Mouse (Mus musculus) retina, embryonic 14.5 days (tissue): ENCODE results near the gene Riox2.
"Not testable (repeated sequence)": the region's sequence is repeated elsewhere in the genome, so short reads cannot be mapped to it uniquely, and the experiment has no call there.

Source experiments
- DNase-seq: peaks from one replicate; pipeline ENCODE4 v3.0.0-alpha.2; 2015; ENCODE audit warnings: low spot score

Riox2 gene

GRCm38 (mm10) chr16:59471637-59472278 lies at the start of gene Riox2:
Gene Riox2, plus strand, starts transcription at chr16:59471775.
- peak; percentile 82 for DNase-seq

DNA sequence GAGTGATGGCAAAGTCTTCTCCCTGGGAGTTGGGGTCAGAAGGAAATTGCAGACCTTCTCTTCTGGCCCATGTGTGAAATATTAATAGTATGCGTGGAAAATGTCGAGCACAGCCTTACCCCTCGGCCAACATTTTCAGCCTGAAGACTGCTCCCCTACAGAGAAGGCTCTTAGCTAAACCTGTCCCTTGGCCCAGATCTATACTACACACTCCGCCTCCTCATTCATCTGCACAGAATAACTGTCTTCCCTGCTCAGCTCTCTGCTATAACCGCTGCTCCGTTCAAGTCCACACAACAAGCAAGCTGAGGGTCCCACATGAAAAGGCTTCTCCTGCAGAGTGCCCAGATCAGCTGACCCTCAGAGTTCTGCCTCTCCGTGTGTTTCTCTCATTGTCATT lies 43.6 kb upstream of the Riox2 start:
- no peak for DNase-seq

DNA sequence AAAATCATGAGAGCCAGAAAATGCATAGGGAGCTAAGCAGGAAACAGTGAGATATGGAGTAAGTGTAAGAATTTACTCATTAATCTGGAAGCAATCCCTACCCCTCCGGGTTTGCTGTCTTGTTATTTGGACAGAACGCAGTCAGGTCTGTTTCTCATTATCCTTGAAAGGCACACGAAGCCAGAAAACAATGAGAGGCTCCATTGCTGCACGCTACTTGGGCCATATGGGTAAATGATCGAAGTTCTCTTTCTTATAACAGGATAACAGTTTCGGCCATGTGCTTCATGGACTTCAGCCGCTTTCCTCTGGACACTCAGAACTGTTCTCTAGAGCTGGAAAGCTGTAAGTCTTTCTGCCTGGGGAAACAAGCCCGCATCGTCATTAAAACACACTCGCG lies 38.4 kb upstream of the Riox2 start:
- no peak for DNase-seq

GRCm38 (mm10) chr16:59444880-59445559 lies 26.6 kb upstream of the Riox2 start:
- DNase-seq: no peak

DNA sequence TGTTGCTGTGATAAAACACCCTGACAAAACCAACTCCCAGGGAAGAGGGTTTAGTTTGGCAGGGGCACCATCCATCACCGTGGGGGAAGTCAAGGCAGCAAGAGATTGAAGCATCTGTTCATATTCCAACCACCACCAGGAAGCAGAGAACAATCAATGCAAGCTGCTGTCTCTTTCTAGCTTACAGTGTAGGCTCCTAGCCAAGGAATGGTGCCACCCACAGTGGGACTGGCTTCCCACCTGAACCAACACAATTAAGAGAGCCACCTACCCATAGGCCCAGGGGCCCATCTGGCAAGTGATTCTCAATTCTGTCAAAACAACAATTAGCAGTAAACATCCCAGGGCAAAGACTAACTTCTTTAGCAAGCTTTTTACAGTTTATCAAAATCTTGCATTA lies 23.4 kb upstream of the Riox2 start:
- DNase-seq: no peak

DNA sequence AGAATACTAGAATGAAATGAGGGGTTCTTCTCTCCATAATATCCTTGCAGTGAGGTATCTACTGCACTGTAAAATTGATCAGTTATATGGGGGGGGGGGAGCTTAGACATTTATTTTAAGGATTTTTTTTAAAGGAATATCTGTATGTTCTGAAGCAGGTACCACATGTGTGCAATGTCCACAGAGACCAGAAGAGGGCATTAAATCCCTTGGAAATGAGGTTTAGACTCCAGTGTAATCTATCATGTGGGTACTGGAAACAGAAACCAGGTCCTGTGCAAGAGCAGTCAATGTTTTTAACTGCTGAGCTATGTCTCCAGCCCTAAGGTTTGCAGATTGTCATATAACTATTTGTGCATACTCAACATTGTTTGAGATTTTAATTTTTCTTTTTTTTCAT lies 22.5 kb upstream of the Riox2 start:
- no peak for DNase-seq

- DNase-seq: no peak
Measured at GRCm38 (mm10) chr16:59451813-59452212, 19.8 kb upstream of the Riox2 start.

GRCm38 (mm10) chr16:59459259-59459861 lies 12.2 kb upstream of the Riox2 start:
- DNase-seq: not testable (repeated sequence)

- no peak for DNase-seq
Measured at GRCm38 (mm10) chr16:59463567-59463966, 8.0 kb upstream of the Riox2 start.

GRCm38 (mm10) chr16:59463973-59464372 lies 7.6 kb upstream of the Riox2 start:
- no peak for DNase-seq

DNA sequence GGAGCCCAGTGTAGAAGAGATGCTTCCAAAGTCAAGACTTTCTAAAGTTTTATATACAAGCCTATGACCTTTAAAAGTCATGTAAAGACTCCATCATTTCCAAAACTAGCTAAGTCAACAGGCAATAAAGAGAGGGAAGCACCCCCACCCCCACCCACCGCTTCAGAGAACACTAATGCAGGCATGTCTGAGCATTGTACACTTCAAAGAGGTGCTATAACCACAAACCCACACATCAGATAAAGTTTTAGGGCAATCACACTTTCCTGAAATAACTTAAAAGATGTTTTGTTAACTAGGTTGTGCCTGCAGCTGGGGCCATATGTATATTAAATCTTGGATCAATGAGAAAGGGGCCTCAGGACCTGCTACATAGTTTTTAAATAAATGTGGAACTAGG lies 1.7 kb upstream of the Riox2 start:
- no peak for DNase-seq

DNA sequence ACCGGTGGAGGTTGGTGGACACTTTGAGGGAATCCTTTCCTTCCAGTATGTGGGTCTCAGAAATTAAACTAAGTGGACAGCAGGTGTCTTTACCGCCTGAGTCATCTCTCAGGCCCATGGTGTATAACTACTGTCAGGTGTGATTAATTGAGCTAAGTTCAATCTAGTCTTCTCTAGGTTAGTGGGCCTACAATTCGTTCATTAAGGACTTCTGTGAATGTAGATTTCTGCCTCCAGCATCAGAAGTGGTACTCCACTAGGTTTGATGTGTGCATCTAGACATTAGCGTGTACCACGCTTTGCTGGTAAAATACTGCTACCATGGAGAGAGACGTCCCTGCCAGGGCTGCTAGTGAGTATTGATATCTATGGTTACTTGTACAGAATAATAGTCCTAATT lies 971 bp downstream of the Riox2 start:
- DNase-seq: no peak

GRCm38 (mm10) chr16:59474788-59475187 lies 3.2 kb downstream of the Riox2 start:
- DNase-seq: peak; percentile 69

- DNase-seq: no peak
Measured at GRCm38 (mm10) chr16:59477955-59478354, 6.4 kb downstream of the Riox2 start.

DNA sequence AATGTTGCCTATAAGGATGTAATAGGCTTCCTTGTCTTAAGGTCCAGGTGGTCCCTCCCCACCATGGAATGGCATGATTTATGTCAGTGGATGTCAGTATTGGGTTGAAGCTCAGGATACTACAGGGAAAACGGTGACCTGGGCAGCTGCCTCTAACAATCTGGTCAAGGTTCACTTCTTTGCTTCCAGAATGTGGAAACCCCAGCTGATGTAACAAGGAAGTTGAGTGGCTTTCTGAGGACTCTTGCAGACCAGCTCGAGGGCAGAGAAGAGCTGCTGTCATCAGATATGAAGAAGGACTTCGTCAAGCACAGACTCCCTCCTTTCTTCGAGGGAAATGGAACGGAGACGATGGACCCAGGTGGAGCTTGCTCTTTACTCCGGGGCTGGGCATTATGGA lies 15.7 kb downstream of the Riox2 start:
- DNase-seq: no peak

DNA sequence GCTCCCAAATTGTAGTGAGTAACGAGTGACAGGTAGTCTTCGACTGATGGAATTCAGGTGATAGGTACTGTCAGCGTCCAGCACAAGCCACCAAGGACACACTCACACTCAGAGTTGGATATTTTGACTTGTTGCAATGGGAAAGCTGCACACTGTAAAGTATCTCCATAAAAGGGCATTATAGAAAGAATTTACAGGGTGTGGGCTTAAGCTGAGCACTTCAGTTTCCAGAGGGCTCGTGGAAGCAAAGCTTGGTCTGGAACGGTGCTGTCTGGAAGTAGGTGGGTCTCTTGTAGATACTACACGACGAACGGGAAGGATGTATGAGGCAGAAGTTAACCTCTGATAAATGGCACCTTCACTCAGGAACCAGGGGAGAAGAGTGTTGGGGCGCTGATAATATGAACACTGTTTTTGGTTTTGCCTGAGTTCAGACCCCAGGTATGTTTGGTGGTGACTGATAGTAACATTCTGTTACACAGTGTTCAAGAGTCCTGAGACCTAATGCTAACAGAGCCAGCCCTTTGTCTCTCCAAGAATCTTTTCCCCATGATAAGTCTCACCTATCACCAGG lies 16.5 kb downstream of the Riox2 start:
- no peak for DNase-seq

GRCm38 (mm10) chr16:59493199-59493598 lies 21.6 kb downstream of the Riox2 start:
- DNase-seq: no peak

- DNase-seq: no peak
Measured at GRCm38 (mm10) chr16:59497947-59498346, 26.4 kb downstream of the Riox2 start.

- no peak for DNase-seq
Measured at GRCm38 (mm10) chr16:59499180-59499579, 27.6 kb downstream of the Riox2 start.

DNA sequence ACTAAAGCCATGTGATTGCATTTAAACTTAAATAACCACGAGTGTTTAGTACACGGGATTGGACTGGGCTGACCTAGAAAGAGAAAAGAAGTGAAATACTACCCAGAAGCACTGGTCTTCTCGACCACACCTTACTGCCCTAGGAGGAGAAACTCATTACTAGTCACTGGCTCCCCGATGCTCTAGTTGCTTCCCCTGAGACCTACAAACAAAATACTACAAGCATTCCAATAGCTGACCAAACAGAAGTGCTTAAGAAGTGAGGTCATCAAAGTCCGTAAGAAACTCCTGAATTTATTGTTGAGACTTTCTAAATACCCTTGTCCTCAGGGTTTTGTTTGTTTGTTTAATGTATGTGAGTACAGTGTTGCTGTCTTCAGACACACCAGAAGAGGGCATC lies 38.3 kb downstream of the Riox2 start:
- DNase-seq: no peak

DNA sequence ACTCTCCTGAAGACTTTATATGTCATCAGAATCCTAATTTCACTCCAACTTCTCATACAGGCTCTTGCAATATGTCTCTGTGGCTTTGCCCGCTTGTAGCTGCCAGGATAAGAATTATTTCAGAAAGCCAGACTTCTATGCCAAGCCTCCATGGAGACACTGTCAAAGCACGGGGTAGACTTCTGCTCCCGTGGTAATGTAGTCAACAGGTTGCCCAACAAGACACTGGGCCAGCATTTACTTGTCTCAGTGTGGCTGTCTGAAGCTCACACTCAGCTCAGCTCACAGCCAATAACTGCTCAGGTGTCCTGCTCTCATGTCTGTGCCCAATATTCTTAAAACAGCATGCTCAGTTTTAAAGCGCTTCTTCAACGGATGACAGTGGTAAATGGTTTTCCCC lies 43.6 kb downstream of the Riox2 start:
- no peak for DNase-seq

- no peak for DNase-seq
Measured at GRCm38 (mm10) chr16:59516965-59517364, 45.4 kb downstream of the Riox2 start.
